Mouse (Mus musculus) left cerebral cortex, adult 8-10 months (tissue): Measurements from ENCODE around the gene Mok. TPM values are rescaled to one million over a fixed set of nuclear protein-coding genes. Genes with fewer than 3 reads are reported as not detected.
A peak's percentile ranks its signal among the peaks of the same experiment; 100 is the strongest.
"Not testable (repeated sequence)": the region's sequence is repeated elsewhere in the genome, so short reads cannot be mapped to it uniquely, and the experiment has no call there.

ENCODE experiments used
- DNase-seq, 2 experiments: peaks; one replicate each; pipeline ENCODE4 v3.0.0; 2022; ENCODE audit warnings: low spot score in 2 of 2
- total RNA-seq, 4 experiments: library from RNA; stranded (reverse); gene quantifications; 2 replicates each; pipeline ENCODE4 v1.2.4; 2022

Mok gene
- total RNA-seq = 10 to 100 TPM in 2 of 4 experiments, 1 to 10 TPM in 2; 9.8 to 11.6 (median 10.5) TPM

DNA sequence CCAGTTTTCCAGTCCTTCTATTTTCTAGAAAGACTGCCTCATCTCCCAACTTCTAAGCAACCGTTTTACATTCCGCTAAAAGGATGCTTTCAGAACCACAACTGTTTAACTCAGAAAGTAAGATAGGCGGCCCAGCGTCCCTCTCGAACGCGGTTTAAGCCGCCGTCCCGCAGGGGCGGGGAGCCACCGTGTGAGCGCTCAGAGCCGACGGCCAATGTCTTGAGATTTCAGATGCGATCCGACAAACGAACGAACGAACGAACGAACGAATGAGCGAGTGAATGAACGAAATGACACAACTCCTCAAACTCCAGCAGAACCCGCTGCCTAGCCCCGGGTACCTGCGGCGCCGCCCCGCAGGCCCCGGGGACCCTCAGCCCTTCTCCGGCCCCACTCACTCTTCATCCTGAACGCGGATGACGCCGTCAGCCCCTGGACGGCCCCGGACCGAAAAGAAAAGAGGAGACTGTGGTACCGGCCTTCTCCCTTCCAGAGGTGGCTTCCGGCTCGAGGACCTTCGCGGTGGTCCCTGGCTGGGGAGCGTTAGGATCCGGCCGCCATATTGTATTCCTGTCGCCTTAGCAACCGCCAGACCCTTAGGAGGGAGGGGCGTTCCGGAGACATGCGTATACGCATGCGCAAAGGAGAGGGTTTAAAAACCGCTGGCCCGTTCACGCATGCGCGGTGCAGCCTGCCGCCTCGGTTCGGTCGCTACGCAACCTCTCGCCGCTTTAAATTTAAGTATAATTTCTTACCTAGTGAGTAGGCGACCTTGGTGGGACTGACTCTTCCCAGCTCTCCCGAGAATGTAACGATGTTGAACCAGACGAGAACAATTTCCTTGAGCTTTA lies at the start of gene Mok:
Mok (minus strand) TSS at position 592 of the 851 bp plus-strand sequence.
- peak; percentile 91 to 97 for DNase-seq

DNA sequence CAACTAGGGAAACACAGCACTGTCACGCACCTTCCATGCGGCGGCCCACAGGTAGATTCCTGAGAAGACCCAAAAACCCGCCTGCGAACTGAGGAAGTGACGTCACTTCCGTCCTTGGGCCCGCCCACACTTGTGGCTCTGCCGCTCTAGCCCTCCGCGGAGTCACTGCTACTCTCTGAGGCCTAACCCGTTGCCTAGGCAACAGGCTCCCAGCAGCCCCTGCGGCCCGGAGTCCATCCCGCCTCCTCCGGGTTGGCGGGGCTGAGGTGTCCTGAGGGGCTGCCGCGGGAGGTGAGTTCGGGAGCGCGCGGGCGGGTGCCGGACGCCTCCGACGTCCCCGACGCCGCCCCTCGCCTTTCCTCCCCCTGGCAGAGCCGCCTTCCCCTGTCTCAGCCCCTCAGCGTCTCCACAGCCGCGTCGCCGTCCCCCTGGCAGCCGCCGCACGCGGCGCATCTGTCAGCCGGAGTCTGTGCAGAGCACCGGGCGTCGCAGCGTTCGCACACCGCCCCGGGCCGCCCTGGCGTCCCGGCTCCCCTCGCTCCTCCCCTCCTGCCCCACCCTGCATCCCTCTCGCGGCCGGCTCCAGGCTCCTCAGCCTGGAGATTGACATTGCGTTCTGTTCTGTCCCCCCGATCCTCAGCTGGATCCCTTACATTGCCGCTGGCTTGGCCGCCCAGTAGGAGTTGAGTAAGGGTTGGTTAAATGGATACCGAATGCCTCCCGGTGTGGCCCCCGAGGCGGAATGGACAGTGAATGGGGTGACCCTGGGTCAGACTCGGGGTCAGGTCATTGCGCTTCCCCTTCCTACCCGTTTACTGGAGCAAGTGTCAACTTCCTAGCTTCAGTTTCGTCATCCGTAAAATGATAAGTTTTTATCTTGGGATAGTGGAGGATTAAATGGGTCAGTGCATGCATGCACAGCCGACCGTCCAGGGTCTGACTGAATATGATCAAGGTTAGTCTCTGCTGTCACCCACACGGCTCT lies 48.6 kb upstream of the Mok start, which contains the start of the genes Cinp and Tecpr2:
Cinp (minus strand) TSS at position 110 of the 985 bp plus-strand sequence.
Tecpr2 (plus strand) TSS at position 229 of the 985 bp plus-strand sequence.
- peak; percentile 90 to 99 for DNase-seq

DNA sequence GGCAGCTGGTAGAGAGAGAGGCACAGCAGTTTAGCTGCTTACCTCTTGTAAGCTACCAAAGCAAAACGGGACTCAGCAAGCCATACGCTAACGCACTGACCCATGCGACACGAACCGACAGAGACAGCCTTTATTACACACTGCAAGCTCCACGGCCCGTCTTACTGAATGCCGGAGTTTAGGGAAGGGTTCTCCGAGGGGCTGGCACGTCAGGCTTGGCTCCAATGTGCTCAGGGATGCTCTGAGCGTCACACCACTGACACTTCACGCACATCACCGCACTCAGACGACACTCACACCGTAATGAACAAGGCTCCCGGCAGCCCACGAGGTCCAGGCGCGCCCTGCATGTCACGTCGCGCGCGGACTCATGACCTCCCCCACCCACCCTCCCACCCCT lies 47.9 kb upstream of the Mok start:
- DNase-seq = no peak

DNA sequence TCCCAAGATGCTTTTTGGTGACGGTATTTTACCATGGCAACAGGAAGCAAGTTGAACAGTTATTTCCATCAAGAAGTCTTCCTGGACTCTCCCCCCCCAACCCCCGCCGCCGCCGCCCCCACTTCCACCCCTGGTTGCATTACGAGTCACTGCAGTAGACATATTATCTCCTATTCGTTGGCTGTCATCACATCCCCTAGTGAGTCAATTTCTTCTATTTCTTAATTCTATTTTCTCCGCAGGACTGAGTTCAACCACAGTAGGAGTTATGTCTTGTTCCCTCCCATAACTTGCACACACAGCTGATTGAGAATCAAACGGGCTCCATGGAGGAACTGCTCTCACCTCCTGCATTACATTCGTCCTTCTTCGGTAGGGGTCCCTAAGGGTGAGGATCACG lies 47.4 kb upstream of the Mok start:
- DNase-seq = no peak

DNA sequence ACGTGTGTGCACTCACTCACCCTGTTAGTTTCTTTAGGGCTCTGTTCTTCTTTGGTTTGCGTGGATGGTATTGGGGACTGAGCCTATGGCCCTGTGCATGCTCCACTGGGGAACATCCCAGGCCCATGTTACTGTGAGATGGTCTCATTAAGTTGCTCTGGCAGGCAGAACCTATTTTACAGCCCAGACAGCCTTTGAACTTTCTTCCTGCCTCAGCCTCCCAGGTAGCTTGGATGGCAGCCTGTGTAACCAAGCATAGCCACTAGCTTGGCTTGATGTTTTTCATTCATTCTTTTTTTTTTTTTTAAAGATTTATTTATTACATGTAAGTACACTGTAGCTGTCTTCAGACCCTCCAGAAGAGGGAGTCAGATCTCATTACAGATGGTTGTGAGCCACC lies 44.5 kb upstream of the Mok start:
- no peak for DNase-seq

DNA sequence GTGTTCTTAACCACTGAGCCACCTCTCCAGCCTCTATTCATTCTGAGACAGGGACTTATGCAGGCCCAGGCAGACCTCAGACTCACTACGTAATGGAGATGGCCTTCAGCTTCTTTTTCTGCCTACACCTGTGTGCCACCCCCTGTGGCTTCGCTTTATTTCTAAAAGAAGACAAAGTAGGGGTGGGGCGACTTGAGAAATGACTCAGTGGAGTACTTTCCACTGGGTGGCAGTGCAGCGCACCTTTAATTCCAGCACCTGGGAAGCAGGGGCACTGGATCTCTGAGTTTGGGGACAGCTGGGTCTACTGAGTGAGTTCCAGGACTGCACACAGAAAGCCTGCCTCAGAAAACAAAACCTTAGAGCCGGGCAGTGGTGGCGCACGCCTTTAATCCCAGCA lies 41.6 kb upstream of the Mok start:
- no peak for DNase-seq

DNA sequence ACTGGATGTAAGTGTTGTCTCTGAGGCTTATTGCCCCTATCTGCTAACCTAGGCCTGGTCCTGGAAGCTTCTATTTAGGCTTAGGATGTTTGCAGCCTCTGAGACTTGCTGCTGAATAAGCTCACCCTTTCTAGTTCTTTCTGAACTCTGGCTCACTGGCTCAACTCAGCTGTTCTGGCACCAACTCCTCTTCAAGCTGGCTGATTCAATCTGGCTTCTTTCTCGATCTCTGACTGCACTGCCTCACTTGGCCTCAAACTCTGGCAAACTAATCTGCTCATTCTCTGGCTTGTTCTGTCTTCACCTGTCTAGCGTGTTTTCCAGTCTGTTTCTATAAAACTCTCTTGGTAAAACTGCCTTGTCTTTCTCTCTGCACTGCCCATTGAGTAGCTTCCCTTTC lies 34.6 kb upstream of the Mok start:
- DNase-seq = no peak

DNA sequence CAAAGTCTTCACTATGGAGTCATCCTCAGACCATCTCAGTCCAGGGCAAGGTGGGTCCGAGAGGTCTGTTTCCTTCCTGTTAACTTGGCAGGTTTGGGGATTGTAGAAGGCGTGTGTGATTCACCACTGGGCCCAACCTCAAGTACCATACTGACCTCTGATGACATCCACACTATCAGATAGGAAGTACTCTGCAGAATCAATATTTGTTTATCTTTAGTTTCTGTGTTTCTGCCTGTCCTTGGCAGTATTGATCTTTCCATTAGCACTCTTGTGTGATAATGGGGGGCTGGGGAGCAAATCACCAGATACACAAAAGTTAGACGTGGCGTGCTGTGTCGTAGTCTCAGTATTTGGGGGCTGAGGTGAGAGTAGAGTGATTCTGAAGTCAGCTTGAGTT lies 30.5 kb upstream of the Mok start:
- DNase-seq = no peak

DNA sequence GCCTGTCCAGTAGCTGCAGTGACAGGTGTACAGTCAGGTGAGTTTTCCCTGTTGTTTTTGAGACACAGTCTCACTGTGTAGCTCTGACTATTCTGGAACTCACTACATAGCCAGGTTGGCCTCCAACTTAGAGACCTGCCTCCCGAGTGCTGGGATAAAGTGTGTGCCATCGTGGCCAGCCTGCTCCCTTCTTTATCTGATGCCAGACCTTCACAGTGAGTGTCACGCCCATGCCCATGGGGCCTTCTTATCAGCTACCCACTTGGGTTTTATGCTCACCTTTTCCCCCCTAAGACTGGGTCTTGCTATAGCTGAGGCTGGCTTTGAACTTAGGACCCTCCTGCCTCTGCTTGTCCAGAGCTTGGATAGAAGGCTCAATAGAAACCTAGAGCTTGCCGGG lies 29.4 kb upstream of the Mok start:
- no peak for DNase-seq

DNA sequence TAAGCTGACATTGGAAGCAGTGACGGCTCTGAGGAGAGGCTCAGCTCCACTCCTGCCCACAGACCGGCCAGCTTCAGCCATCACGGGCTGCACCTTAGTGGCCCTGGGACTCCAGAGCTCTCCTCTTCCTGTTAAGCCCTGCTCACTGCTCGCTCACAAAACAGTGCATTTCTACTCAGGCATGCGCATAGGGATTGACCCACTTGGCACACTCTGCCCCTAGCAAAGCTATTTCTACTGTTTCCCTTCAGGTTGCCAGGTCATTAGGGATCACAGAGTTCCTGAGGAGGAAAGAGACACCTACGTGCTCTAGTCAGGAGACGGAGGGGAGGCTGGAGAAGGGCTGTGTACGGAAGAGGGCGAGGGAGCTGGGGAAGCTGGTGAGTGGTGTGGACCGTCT lies 25.2 kb upstream of the Mok start:
- no peak for DNase-seq

DNA sequence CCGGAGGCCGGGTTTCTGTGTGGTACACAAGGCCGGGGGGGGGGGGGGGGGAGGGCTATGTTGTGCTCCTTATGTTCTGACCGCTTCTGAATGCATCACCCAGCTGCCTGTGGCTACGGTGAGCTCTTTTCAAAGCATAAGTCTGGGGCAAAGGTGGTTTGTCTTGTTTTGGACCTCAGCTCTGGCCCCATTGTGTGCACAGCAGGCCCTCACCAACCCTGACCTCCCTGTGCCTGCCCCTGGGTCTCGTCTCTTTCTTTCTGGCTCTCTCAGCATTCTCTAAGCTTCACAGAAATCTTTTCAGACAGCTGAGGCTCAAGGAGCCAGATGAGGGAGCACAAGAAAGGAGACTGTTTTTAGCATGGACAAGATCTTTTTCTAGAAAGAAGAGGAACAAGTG lies 24.8 kb upstream of the Mok start:
- no peak for DNase-seq

DNA sequence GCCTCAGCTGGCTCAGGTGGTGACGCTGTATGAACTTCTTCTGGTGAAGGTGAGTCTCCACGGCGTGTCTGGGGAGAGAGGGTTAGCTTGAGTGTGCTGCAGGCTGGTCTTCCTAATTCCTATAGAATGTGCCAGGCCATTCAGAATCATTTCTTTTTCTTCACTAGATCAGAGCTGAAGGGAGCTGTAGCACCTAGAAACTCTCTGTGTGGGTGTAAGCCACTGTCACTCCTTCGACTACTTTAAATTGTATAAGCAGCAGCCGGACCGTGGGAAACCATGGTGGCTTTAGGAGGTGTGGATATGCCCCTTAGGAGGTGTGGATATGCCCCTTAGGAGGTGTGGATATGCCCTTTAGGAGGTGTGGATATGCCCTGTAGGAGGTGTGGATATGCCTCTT lies 23.3 kb upstream of the Mok start:
- DNase-seq = no peak

DNA sequence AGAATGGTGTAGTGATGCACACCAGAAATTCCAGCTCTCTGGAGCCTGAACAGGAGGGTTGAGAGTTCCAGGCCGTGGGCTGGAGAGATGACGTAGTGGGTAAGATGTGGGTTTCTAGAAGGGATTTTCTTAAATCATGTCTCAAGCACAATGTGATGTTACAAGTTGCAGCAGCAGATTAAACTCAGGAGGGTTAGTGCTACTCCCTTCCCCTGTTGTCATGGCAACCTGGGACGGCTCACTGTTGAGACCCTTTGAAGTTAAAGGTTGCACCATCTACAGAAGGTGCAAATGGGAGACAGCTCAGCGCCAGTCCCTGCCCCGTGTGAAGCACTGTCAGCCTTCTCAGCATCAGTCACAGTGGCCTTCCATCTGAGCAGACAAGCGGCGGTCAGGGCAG lies 20.5 kb upstream of the Mok start:
- no peak for DNase-seq

DNA sequence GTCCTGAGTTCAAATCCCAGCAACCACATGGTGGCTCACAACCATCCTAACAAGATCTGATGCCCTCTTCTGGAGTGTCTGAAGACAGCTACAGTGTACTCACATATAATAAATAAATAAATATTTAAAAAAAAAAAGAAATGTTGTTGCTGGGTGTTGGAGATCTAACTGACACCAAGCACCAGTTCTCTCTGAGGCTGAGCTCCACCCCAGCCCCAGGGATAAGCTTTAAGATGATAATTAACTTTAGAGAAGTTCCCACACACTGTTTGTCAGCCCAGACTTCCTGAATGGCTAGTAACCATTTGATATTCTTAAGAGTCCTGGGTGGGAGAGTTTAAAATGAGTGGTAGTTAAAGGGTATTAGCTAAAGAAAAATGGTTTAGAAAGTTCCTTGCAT lies 19.6 kb upstream of the Mok start:
- DNase-seq = no peak

DNA sequence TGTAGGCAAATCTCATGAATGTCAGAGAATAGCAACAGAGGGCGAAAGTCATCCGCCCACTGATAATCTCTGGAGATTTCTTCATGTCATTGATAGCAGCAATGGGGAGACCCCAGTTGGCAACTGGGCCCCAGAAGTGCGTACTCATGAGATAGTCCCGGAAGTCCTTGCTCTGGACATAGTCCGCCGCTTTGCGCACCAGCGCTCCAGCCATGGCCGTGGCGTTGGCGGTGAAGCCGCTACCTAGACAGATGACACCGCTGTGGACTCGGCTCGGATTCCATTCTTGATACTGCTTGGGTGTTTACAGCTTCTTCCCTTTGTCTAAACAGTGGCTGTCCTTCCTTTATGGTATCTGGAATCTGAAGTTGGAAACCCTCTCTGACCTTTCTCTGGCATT lies 17.9 kb upstream of the Mok start:
- not testable (repeated sequence) for DNase-seq

DNA sequence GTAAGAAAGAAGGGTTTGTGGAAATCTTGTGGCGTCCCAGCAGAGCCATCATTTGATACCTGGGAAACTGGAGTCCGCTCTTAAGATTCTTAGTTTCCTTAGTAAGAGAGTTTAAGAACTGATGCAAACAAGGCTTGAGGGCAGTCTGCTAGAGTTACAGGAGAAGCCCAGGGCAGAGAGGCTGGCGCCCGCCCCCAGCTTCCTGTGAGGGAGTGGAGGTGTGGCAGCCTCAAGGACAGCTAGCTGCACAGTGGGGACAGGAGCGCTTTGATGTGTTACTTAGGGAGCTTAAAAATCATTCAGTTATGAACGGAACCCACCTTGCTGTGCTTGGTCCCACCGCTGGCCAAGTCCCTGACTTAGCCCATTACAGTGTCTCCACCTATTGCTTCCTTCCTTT lies 16.5 kb upstream of the Mok start:
- no peak for DNase-seq

DNA sequence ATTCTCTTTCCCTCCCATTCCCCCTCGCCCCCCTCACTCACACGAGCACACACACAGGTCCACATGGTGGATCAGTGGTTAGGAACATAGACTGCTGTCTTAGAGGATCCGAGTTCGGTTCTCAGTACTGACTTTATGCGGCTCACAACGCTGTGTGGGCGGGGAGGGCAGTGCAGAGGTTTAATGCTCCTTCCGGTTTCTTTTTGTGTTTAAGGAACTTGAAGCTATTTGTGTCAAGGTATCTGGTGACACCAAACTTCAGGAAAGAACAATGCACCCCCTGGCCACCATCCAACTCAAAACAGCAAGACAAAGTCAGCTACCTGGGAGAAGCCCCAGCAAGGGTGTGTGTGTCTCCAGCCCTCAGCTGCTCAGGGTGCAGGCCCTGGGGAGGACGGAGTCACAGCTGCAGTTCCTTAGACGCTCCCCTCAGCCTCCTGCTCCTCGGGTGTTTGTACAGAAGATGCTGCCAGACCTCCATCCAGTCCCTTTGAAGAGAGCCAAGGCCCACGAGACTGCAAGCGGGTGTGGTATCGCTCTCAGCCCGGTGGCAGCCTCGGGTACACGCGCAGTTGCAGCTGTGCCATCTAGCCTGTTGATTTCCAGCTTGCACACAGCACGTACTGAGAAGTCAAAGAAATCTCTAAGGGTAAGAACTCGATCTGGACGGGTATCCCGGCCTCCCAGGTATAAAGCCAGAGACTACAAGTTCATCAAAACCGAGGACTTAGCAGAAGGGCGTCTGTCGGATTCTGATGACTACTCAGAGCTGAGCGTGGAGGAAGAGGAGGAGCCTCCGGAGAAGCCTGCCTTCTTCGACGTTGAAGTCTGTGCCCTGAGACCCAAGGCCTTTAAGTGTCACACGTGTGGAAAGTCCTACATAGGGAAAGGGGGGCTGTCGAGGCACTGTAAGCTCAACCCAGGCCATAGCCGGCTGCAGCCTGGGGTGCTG lies 14.3 kb upstream of the Mok start:
- no peak for DNase-seq

DNA sequence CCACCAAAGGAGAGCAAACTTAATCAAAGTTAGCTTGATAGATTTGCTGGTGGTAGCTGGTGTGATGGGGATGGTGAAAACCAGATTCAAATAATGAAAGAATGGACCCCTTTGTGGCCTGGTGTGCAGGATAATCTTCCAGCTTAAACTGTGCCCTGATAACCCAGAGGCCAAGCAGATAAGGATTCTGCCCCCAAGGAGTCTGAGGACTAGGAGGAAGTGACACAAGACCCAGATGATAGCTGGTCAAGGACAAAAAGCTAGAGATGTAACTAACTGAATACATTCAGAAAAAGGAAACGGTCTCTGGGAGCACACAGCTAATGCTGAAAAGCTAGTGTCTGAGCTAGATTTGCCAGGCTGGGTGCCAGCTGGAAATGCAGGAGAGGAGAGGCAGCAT lies 11.2 kb upstream of the Mok start:
- DNase-seq = no peak

DNA sequence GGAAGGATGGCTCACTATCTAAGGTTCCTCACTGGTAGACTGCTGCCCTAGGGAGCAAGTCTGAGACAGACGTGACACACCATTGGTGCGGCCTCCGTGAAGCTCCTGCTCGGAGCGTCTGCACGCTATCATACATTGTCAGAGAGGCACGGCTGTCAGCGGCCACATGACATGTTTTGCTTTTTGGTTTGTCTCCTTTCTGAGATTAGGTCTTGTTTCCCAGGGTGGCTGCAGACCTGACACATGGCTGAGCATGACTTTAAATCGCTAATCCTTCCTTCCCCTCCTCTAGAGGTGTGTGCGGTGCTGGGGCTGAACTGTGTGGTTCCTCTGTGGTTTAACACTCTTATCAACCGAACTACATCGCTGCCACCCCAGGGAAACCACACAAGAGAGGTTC lies 10.7 kb upstream of the Mok start:
- no peak for DNase-seq

DNA sequence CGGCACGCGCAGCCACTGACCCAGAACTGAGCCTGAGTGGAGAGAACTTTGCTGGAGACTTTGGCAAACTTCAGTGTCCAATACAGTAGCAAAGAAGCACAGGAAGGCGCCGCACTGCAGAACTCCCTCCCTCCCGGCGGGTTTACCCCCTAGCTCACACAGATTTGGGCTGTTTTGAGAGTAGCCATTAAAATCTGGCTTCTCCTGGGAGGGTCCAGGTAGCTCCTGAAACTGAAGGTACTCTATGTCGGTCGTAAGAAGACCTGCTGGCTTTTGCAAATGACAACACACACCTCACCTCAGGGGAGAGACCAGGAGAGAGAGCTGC lies 10.2 kb upstream of the Mok start:
- no peak for DNase-seq
